Mouse (Mus musculus): Measurements from ENCODE around the gene Smpdl3a.

The Smpdl3a gene

DNA sequence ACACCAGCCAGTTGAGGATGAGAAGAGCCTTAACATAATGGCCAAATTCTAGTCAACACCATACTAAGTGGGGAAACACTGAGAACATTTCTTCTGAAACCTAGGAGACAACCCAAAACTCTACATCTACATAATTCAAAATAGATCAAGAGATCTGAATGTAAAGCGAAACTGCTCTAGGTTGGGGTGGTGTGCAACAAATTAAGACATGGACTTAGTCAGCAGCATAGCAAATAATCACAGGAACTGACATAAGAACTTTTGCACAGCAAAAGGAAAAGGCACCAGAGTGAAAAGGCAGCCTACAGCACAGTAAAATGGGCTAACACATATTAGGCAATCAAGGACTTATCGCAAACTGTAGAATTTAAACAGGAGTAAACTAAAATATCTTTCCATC, 25.1 kb downstream of the Smpdl3a start:
- DNase-seq (ENCODE audit: low spot score in 2 of 2) = no peak

DNA sequence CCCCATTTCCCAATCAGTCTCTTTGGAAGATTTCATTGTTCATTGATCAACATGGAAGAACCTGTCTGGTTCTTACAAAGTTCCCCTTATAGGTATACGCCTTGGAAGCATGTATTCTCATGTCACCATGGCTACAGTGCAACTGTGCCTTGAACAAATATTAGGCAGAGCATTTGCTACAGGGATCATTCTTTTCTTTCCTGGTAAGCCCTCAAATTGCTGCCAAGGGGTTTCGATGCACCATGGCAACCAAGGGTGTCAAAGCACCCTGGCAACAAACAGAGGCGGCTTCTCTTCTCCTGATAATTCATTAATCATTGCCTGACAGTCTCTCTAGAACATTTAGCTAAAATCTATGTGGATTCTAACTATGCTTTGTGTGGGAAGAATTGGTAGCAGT, 28.3 kb downstream of the Smpdl3a start:
- DNase-seq (ENCODE audit: low spot score in 2 of 2) = peak; percentile 20 to 23

DNA sequence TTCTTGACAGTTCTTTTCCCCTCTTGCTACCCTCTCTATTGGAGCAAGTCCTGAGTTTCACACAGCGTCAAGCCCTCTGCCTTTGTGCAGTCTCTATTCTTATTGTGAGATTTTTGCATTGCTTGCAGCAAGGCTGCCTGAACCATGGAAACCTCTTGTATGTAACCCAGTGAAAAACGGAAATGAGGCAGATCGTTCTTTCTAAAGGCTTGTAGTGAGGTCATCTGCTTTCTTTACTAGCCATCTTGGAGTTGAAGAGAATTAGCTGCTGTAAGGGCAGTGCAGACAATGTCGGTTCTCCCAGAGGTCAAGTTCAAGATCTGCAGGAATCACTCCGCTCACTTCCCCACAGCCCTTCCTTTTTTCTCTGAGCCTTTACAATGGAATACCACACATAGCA, 34.5 kb downstream of the Smpdl3a start:
- no peak for DNase-seq (ENCODE audit: low spot score in 2 of 2)

DNA sequence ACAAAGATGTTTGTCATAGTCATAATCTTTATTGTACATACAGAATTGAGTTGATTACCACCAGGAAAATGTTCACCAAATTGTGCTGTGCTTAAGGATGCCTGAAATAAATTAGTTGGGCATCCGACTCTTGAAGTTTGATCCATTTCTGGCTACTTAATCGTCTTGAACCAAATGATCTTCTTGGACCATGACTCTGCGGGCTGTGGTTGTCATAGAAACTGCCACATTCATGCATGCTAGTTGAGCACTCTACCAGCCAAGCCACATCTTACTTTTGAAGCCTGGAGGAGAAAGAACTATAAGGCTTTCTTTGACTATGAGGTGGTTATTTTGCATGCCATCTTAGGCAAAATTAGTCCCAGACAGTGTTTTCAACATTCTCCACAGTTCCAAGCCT, 35.5 kb downstream of the Smpdl3a start:
- DNase-seq (ENCODE audit: low spot score in 2 of 2) = no peak

DNA sequence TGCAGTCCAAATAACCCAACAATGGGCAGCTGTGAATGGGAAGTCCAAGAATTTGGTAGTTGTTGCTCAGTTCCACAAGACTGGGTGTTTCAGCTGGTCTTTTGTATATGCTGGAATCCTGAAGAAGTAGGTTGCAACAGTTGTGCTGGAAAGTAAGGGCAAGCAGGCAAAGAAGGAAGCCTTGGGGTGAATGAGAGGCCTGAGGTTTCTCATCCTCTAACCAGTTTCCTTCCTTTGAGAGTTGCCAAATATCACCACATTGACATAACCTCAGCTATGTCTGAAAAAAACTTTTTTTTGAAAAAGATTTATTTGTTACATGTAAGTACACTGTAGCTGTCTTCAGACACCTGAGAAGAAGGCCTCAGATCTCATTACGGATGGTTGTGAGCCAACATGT, 41.0 kb downstream of the Smpdl3a start:
- no peak for DNase-seq (ENCODE audit: low spot score in 2 of 2)

DNA sequence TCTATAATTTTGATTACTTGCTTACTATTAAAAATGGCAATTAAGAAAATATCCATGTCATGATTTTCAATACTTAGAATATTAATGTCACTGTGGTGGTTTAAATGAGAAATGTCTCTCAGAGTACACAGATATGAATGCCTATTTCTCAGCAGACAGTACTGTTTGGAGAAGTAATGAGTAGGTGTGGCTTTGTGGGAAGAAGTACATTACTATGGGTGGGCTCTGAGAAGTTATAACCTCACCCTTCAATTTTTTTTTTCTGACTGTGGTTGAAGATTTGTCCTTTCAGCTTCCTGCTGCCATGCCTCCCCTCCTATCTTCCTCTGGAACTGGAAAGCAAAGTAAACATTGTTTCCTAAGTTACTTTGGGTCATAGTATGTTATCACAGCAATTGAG, 41.8 kb downstream of the Smpdl3a start:
- no peak for DNase-seq (ENCODE audit: low spot score in 2 of 2)

DNA sequence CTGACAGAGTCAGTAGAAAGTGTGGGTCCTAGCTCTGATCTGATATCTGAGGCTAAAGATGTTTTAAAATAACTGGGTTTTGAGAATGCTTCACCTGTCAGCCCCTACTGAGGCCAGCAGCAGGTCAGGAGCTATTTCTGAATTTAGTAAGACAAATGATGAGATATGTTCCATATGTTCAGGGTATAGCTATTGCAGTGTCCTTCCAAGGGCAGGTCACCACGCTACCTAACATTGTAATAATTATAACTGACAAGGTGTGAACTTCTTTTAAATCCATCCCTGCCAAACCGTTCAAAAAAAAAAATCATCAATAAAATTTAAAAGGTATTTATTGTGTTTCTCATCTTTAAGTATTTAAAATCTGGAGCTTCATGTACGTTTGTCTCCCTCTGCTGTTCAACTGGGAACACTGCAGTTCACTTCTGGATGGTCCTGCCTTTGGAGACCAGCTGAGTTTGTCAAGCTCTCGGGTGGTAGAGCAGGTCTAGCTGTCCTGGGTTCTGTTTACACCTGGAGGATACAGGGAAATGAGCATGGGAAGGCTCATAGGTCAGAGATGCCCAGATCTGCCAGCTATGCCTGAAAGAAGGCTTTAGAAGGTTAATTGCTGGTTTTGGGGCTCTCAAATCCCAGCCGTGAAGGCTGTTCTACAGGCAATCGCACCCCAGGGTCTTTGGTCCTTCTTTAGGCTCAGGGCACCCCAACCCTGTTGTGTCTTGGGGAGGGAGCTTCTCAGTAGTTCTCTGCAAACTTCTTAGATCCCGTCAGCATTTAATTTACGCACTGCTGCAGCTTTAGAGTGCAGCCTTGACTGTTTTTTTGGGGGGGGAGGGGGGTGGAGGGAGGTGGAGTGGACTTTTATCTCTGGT, 47.7 kb downstream of the Smpdl3a start:
- peak; percentile 34 to 55 for DNase-seq (ENCODE audit: low spot score in 2 of 2)

DNA sequence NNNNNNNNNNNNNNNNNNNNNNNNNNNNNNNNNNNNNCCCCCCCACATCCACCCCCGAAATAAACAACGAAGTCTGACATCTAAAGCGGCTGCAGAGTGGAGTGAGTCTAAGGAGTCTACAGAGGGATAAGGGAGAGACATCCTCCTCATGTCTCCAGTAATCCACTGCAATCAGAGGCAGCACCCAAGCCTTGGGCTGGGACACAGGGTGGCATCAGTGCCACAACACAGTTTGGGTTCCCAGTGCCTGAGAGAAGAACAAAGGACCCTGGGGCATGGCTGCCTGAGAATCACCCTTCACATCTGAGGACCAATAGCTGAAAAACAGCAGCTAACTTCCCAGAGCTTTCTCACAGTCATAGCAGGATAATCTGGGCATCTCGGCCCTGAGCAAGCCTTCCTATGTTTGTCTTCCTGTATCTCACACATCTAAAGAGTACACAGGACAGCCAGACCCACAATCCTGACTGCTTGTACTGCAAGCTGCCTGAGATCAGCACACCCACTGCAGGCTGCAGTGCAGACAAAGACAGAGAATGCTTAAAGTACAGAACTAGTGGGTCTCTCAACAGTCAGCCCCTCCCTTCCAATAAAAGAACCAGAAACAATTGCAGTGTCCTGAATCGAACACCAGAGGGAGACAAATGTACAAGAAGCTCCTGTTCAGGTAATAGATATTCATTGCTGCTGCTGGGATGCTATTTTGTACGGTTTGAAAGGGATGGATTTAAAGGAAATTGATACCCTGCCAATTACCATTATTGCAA, 54.0 kb downstream of the Smpdl3a start:
- no peak for DNase-seq (ENCODE audit: low spot score in 2 of 2)
